Mouse (Mus musculus) neutrophil, adult 5-6 weeks (primary cell): ENCODE results near the gene Abcf3. TPM values are rescaled to one million over a fixed set of nuclear protein-coding genes. Genes with fewer than 3 reads are reported as not detected.

Source experiments
- ATAC-seq: fragments of 151-379, 151-347 bp; 2 replicates; pipeline ENCODE4 v1.8.0; 2017; ENCODE audit warnings: mild to moderate bottlenecking, moderate TSS enrichment; ENCODE audit not compliant: insufficient number of reproducible peaks, poor library complexity, low FRiP score, severe bottlenecking; ENCODE audit errors: extremely low read depth
- total RNA-seq: library from RNA; stranded (forward); fragments of 200-1000 nt; gene quantifications from 2 replicates; pipeline ENCODE4 v1.2.3, GENCODE M21; 2017

The Abcf3 gene
- total RNA-seq: 121 and 129 TPM in 2 replicates

GRCm38 (mm10) chr16:20548096-20548948, at the start of gene Abcf3:
Gene Abcf3 (plus strand): TSS chr16:20548577.
- ATAC-seq: peak; percentile 99

- peak; percentile 93 for ATAC-seq
Measured at GRCm38 (mm10) chr16:20498677-20499475, 49.5 kb upstream of the Abcf3 start, which contains the start of gene Eif2b5. Gene Eif2b5 (plus strand): TSS chr16:20498817.

GRCm38 (mm10) chr16:20506000-20506399, 42.4 kb upstream of the Abcf3 start:
- no peak for ATAC-seq

- no peak for ATAC-seq
Measured at GRCm38 (mm10) chr16:20509349-20509748, 39.0 kb upstream of the Abcf3 start.

GRCm38 (mm10) chr16:20511277-20511847, 37.0 kb upstream of the Abcf3 start:
- no peak for ATAC-seq

- no peak for ATAC-seq
Measured at GRCm38 (mm10) chr16:20516032-20516431, 32.3 kb upstream of the Abcf3 start.

- peak; percentile 77 for ATAC-seq
Measured at GRCm38 (mm10) chr16:20516726-20517201, 31.6 kb upstream of the Abcf3 start, which contains the start of gene Dvl3. Gene Dvl3 (plus strand): TSS chr16:20516982.

- no peak for ATAC-seq
Measured at GRCm38 (mm10) chr16:20517216-20517615, 31.2 kb upstream of the Abcf3 start.

- no peak for ATAC-seq
Measured at GRCm38 (mm10) chr16:20517701-20518374, 30.5 kb upstream of the Abcf3 start.

GRCm38 (mm10) chr16:20523886-20524285, 24.5 kb upstream of the Abcf3 start:
- no peak for ATAC-seq

- ATAC-seq: no peak
Measured at GRCm38 (mm10) chr16:20528779-20529178, 19.6 kb upstream of the Abcf3 start.

GRCm38 (mm10) chr16:20529375-20529774, 19.0 kb upstream of the Abcf3 start:
- no peak for ATAC-seq

GRCm38 (mm10) chr16:20530941-20531340, 17.4 kb upstream of the Abcf3 start:
- no peak for ATAC-seq

GRCm38 (mm10) chr16:20534617-20535295, 13.6 kb upstream of the Abcf3 start:
- ATAC-seq: no peak

- ATAC-seq: peak; percentile 99
Measured at GRCm38 (mm10) chr16:20535296-20536080, 12.9 kb upstream of the Abcf3 start, which contains the start of gene Ap2m1. Gene Ap2m1 (plus strand): TSS chr16:20535478.

- ATAC-seq: no peak
Measured at GRCm38 (mm10) chr16:20536081-20536665, 12.2 kb upstream of the Abcf3 start.

GRCm38 (mm10) chr16:20537071-20537471, 11.3 kb upstream of the Abcf3 start:
- ATAC-seq: no peak
